Mouse (Mus musculus) splenic B cell, adult 2 months (primary cell): ENCODE measurements around the gene Ercc6.

Experiments
- DNase-seq: peaks from one replicate; pipeline ENCODE4 v3.0.0-alpha.2; 2011; ENCODE audit warnings: low read depth, low spot score
- H3K27me3 ChIP-seq: 2 replicates; pipeline ENCODE4 v1.6.1; 2012; ENCODE audit warnings: mild to moderate bottlenecking, low read length, moderate library complexity, mixed read lengths; ENCODE audit not compliant: control insufficient read depth, poor library complexity, insufficient read depth, severe bottlenecking
- H3K36me3 ChIP-seq: 2 replicates; pipeline ENCODE4 v1.6.1; 2012; ENCODE audit warnings: mild to moderate bottlenecking, low read length, moderate library complexity, mixed read lengths; ENCODE audit not compliant: control insufficient read depth, poor library complexity, insufficient read depth, severe bottlenecking

The Ercc6 gene

GRCm38 (mm10) chr14:32513336-32514032 is at the start of gene Ercc6:
Ercc6 (plus strand) TSS chr14:32513521.
- H3K36me3 ChIP-seq: no peaks in the 10 kb centered on the region
- peak; percentile 96 for DNase-seq
- no peaks in the 10 kb centered on the region for H3K27me3 ChIP-seq

- Histone ChIP-seq H3K27me3 (no peaks in the 10 kb centered on the region), H3K36me3 (no peaks in the 10 kb centered on the region)
- no peak for DNase-seq
These were observed 48.5 kb upstream of the Ercc6 start, which contains the start of gene Slc18a3 for GRCm38 (mm10) chr14:32464601-32465505. Slc18a3 (minus strand) TSS chr14:32464850.

DNA sequence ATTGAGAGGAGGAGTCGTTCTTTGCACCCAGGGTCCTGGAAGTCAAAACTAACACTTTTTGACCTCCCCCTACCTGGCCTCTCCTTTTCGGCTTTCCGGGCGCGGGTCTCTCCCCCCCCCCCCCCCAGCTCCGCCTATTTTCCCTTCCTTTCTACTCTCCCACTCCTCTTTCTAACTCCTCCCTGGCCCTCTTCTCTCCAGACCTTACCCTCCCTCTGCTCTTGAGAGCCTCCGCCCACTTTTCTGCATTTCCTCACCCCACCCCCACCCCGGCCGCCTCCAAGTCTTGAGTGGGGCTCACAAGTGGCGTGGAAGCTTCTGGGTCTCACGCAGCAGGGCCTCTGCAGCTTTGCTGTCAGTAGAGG is 47.8 kb upstream of the Ercc6 start:
- Histone ChIP-seq H3K27me3 (no peaks in the 10 kb centered on the region), H3K36me3 (no peaks in the 10 kb centered on the region)
- DNase-seq: no peak

- DNase-seq: no peak
- Histone ChIP-seq H3K27me3 (no peaks in the 10 kb centered on the region), H3K36me3 (no peaks in the 10 kb centered on the region)
These were observed 47.4 kb upstream of the Ercc6 start, which contains the start of gene Chat for GRCm38 (mm10) chr14:32465889-32466288. Chat (minus strand) TSS chr14:32465989.

DNA sequence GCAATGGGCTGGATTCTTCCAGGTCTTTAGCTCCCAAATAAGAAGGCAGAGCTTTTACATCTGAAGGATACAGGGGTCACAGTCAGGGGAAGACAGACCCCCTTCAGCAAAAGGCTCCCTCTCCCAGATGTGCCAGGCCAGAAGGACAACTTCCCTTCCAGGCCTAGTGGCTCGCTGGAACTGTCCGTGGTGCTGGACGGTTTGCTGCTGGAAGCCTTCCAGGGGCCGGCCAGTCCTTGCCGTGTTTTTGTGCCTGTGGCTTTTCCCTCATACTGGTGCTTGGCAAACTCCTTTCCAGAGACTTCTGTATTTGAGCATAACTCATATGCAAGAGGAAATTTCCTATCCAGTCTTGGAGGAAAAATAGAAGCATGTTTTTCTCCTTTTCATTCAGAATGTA is 45.7 kb upstream of the Ercc6 start:
- DNase-seq: no peak
- H3K27me3 ChIP-seq: no peaks in the 10 kb centered on the region
- H3K36me3 ChIP-seq: no peaks in the 10 kb centered on the region

DNA sequence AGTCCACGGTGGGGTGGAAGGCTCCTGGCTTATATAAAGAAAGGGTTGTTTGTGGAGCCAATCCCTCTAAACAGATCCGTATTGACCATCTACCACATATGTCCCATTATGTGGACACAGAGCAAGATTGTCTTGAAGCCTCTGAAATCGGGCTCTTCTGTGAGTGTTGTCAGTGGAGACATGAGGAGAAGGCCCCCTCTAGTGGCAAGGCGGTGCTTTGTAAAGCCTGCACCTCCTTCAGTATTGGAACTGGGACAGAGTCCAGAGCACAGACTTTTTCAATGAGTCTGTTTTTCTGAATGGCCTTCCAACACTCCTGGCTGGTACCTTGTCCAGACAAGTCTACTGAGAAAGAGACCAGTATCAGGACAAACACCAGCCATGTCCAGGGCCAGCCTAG is 40.3 kb upstream of the Ercc6 start:
- Histone ChIP-seq H3K36me3 (no peaks in the 10 kb centered on the region), H3K27me3 (no peaks in the 10 kb centered on the region)
- peak; percentile 38 for DNase-seq

DNA sequence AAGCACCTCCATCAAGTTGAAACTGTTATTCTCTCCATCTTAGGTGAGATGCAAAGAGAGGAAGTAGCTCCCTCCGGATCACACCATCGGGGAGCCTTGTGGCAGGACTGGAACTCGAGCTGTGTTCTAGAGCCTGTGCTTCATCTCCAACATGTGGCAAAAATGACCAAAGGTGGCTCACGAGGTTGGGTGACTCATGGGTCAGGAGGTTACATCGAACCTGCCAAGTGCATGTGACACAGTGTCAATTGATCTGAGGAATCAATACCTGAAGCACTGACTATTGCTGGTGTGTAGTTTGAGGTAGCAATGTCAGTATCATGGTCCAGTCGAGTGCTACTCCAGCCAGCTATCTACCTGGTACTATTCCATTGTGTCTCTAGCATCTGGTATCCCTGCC is 36.8 kb upstream of the Ercc6 start:
- no peaks in the 10 kb centered on the region for H3K27me3 ChIP-seq
- no peak for DNase-seq
- H3K36me3 ChIP-seq: no peaks in the 10 kb centered on the region

DNA sequence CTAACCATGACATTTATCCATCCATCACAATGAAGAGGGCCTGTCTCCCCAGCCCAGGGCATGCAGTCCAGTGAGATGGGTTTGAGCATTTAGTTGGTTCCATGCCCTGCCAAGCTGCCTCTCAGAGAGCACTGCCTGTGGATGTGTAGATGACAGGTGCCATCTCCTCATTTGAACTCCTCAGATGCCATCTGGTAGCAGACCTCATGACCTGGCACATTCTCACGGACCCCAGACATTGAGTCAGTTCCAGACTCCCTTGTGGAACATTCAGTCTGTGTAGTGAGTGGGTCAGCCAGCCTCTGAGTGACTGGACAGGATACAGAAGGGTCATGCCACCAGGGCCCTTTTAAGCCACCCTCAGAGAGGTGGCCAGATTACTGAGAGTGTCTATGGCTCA is 35.7 kb upstream of the Ercc6 start:
- Histone ChIP-seq H3K27me3 (no peaks in the 10 kb centered on the region), H3K36me3 (no peaks in the 10 kb centered on the region)
- DNase-seq: no peak

- H3K36me3 ChIP-seq: no peaks in the 10 kb centered on the region
- DNase-seq: peak; percentile 61
These were observed 31.3 kb upstream of the Ercc6 start for GRCm38 (mm10) chr14:32482061-32482460.

DNA sequence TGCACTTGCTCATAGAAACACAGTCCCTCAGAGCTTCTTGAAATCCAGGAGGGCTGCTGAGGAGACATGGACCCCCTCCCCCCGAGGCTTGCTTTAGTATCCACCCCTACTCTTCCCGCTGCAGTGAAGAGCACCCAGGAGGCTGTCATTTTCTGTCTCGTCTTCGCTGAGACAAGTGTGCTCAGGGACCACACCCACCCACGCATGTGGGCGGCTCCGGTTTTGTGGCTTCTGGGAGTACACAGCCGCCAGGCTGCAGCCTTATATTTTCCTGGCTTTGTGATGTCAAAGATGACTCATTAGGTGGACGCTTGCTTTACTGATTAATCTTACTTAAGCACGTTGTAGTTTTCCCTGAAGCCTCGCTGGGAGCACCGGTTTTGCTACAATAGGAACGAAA is 20.8 kb upstream of the Ercc6 start:
- no peaks in the 10 kb centered on the region for H3K27me3 ChIP-seq
- DNase-seq: peak; percentile 22
- no peaks in the 10 kb centered on the region for H3K36me3 ChIP-seq

More at GRCm38 (mm10) chr14:32482061-32482460, 31.3 kb upstream of the Ercc6 start:
- no peaks in the 10 kb centered on the region for H3K27me3 ChIP-seq

DNA sequence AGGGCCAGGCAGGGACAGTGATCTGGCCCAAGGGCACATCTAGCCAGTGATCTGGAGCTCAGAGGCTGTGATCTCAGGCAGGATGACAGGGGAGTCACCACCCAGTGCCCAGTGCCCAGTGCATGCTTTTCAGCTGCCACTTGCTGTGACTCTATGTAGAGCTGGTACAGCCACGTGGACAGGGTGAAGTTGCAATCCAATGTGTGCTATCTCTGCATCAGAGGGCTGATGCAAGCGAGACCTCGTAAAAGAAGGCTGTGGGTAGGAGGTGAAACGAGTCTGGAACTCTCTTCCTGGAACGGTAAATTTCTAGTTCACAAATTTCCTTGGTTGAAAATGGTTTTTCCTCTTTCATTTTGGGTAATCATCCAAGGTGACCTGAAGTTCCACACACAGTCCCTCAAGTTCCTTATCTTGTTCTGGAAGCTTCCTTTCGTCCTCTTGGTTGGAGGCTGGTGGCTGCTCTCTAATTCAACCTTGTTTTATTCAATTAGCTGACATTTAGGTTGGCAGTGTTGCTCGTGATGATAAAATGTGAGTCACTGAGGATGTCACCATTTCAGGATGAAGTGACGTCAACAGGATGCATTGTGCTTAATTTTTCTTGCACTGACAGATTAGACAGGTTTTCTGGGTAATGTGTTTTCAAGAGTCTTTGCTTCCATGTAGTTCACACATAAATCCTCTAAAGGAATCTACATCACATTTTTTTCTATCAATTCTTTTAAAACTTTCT is 17.0 kb upstream of the Ercc6 start:
- H3K36me3 ChIP-seq: no peaks in the 10 kb centered on the region
- no peak for DNase-seq
- no peaks in the 10 kb centered on the region for H3K27me3 ChIP-seq

- no peaks in the 10 kb centered on the region for H3K27me3 ChIP-seq
- no peaks in the 10 kb centered on the region for H3K36me3 ChIP-seq
- no peak for DNase-seq
These were observed 12.0 kb upstream of the Ercc6 start for GRCm38 (mm10) chr14:32501303-32501702.

GRCm38 (mm10) chr14:32502764-32503688 is 10.3 kb upstream of the Ercc6 start:
- no peaks in the 10 kb centered on the region for H3K27me3 ChIP-seq
- no peaks in the 10 kb centered on the region for H3K36me3 ChIP-seq
- no peak for DNase-seq

DNA sequence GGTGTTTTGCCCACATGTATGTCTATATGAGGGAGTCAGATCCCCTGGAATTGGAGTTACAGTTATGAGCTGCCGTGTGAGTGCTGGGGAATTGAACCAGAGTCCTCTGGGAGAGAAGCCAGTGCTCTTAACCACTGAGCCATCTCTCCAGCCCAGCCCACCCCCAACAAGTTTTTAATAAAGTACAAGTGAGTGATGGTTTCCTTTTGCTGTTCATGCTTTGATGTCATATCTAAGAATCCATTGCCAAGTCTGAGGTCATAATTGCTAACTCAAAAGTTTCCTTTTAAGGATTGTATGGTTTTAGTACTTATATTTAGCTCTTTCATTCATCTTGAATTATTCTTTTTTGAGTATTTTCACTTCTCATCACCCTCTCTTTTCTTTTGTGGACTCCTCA is 9.4 kb upstream of the Ercc6 start:
- no peaks in the 10 kb centered on the region for H3K36me3 ChIP-seq
- no peaks in the 10 kb centered on the region for H3K27me3 ChIP-seq
- DNase-seq: no peak
